Mouse (Mus musculus): Measurements from ENCODE around the gene Bnc2.

- TF ChIP-seq POLR2A (IDR thresholded peaks at IDR 0.05; ENCODE audit: low read depth, low read length) (no peak), CTCF (IDR thresholded peaks at IDR 0.05; ENCODE audit: extremely low read depth, insufficient read depth, insufficient read length, insufficient replicate concordance) (no peak)
Observed at GRCm38 (mm10) chr4:84274158-84274557, 400.9 kb downstream of the Bnc2 start.
